Mouse (Mus musculus): ENCODE results near the gene Pcolce.
"Not testable (repeated sequence)": the region's sequence is repeated elsewhere in the genome, so short reads cannot be mapped to it uniquely, and the experiment has no call there.

GRCm38 (mm10) chr5:137614921-137615320 is 1.3 kb upstream of the Pcolce start:
- TF ChIP-seq CTCF (IDR thresholded peaks at IDR 0.05; ENCODE audit: extremely low read depth, insufficient read depth, insufficient read length, insufficient replicate concordance); POLR2A (IDR thresholded peaks at IDR 0.05; ENCODE audit: low read depth, low read length): not testable (repeated sequence)
